Mouse (Mus musculus): ENCODE measurements around the gene Treml1. TPM values are rescaled to one million over a fixed set of nuclear protein-coding genes. Genes with fewer than 3 reads are reported as not detected.

The Treml1 gene
- polyA plus RNA-seq, 1 experiment from 2014 or later = not detected

- no peaks in the 10 kb centered on the region for H3K4me1 ChIP-seq (replicated peaks; ENCODE audit: control insufficient read depth, insufficient read depth)
- no peaks in the 10 kb centered on the region for H3K36me3 ChIP-seq (ENCODE audit: control insufficient read depth, insufficient read depth, low read length)
- no peaks in the 10 kb centered on the region for H3K27me3 ChIP-seq (ENCODE audit: control insufficient read depth, insufficient read depth, low read length)
- ATAC-seq (ENCODE audit: low FRiP score, low TSS enrichment) (no peak), DNase-seq (ENCODE audit: low spot score) (no peak)
- H3K9ac ChIP-seq (ENCODE audit: low read length) = no peak overlapping the region
- no peak overlapping the region for H3K4me2 ChIP-seq (replicated peaks; ENCODE audit: low read depth)
- TF ChIP-seq CTCF (IDR thresholded peaks at IDR 0.05; ENCODE audit: low read depth) = no peak
- TF ChIP-seq EP300 (optimal IDR thresholded peaks at IDR 0.05) = no peak
- H3K4me3 ChIP-seq (ENCODE audit: low read depth, low read length) = no peak overlapping the region
- H3K27ac ChIP-seq (replicated peaks) = no peak overlapping the region
- H3K9me3 ChIP-seq (ENCODE audit: control insufficient read depth, low read length) = no peaks in the 10 kb centered on the region
Observed at GRCm38 (mm10) chr17:48371621-48372020, 11.9 kb downstream of the Treml1 start.

- no peak overlapping the region for H3K27ac ChIP-seq (replicated peaks)
- no peak overlapping the region for H3K4me3 ChIP-seq (ENCODE audit: low read depth, low read length)
- 79% methylated on average over 8 of the region's 8 CpGs for WGBS
- no peaks in the 10 kb centered on the region for H3K9me3 ChIP-seq (ENCODE audit: control insufficient read depth, low read length)
- H3K27me3 ChIP-seq (ENCODE audit: control insufficient read depth, insufficient read depth, low read length) = no peaks in the 10 kb centered on the region
- H3K9ac ChIP-seq (ENCODE audit: low read length) = no peak overlapping the region
- TF ChIP-seq EP300 (optimal IDR thresholded peaks at IDR 0.05) (no peak), CTCF (IDR thresholded peaks at IDR 0.05; ENCODE audit: low read depth) (no peak)
- no peak overlapping the region for H3K4me2 ChIP-seq (replicated peaks; ENCODE audit: low read depth)
- DNase-seq (ENCODE audit: low spot score) (no peak), ATAC-seq (ENCODE audit: low FRiP score, low TSS enrichment) (no peak)
- H3K36me3 ChIP-seq (ENCODE audit: control insufficient read depth, insufficient read depth, low read length) = no peaks in the 10 kb centered on the region
- H3K4me1 ChIP-seq (replicated peaks; ENCODE audit: control insufficient read depth, insufficient read depth) = no peaks in the 10 kb centered on the region
Observed at GRCm38 (mm10) chr17:48372987-48373386, 13.3 kb downstream of the Treml1 start.

- Histone ChIP-seq H3K4me1 (replicated peaks; ENCODE audit: control insufficient read depth, insufficient read depth) (no peaks in the 10 kb centered on the region), H3K4me3 (ENCODE audit: low read depth, low read length) (no peak overlapping the region), H3K9me3 (ENCODE audit: control insufficient read depth, low read length) (no peaks in the 10 kb centered on the region), H3K4me2 (replicated peaks; ENCODE audit: low read depth) (no peak overlapping the region), H3K36me3 (ENCODE audit: control insufficient read depth, insufficient read depth, low read length) (no peaks in the 10 kb centered on the region), H3K27me3 (ENCODE audit: control insufficient read depth, insufficient read depth, low read length) (no peaks in the 10 kb centered on the region), H3K9ac (ENCODE audit: low read length) (no peak overlapping the region), H3K27ac (replicated peaks) (no peak overlapping the region)
- TF ChIP-seq CTCF (IDR thresholded peaks at IDR 0.05; ENCODE audit: low read depth) (no peak), EP300 (optimal IDR thresholded peaks at IDR 0.05) (no peak)
- ATAC-seq (ENCODE audit: low FRiP score, low TSS enrichment) (no peak), DNase-seq (ENCODE audit: low spot score) (no peak)
- 85% methylated on average over 1 of the region's 1 CpGs for WGBS
Observed at GRCm38 (mm10) chr17:48376102-48376501, 16.4 kb downstream of the Treml1 start.

GRCm38 (mm10) chr17:48379050-48379449 is 19.3 kb downstream of the Treml1 start:
- Histone ChIP-seq H3K27ac (replicated peaks) (no peak overlapping the region), H3K9me3 (ENCODE audit: control insufficient read depth, low read length) (no peaks in the 10 kb centered on the region), H3K4me1 (replicated peaks; ENCODE audit: control insufficient read depth, insufficient read depth) (no peaks in the 10 kb centered on the region), H3K9ac (ENCODE audit: low read length) (no peak overlapping the region), H3K36me3 (ENCODE audit: control insufficient read depth, insufficient read depth, low read length) (no peaks in the 10 kb centered on the region), H3K4me3 (ENCODE audit: low read depth, low read length) (no peak overlapping the region), H3K27me3 (ENCODE audit: control insufficient read depth, insufficient read depth, low read length) (no peaks in the 10 kb centered on the region), H3K4me2 (replicated peaks; ENCODE audit: low read depth) (no peak overlapping the region)
- TF ChIP-seq EP300 (optimal IDR thresholded peaks at IDR 0.05) = no peak
- no peak for TF ChIP-seq CTCF (IDR thresholded peaks at IDR 0.05; ENCODE audit: low read depth)
- DNase-seq (ENCODE audit: low spot score) = no peak
- ATAC-seq (ENCODE audit: low FRiP score, low TSS enrichment) = no peak

- TF ChIP-seq EP300 (optimal IDR thresholded peaks at IDR 0.05) (no peak), CTCF (IDR thresholded peaks at IDR 0.05; ENCODE audit: low read depth) (no peak)
- Histone ChIP-seq H3K9ac (ENCODE audit: low read length) (no peak overlapping the region), H3K4me3 (ENCODE audit: low read depth, low read length) (no peak overlapping the region), H3K4me1 (replicated peaks; ENCODE audit: control insufficient read depth, insufficient read depth) (no peaks in the 10 kb centered on the region), H3K9me3 (ENCODE audit: control insufficient read depth, low read length) (no peaks in the 10 kb centered on the region), H3K27me3 (ENCODE audit: control insufficient read depth, insufficient read depth, low read length) (no peaks in the 10 kb centered on the region), H3K36me3 (ENCODE audit: control insufficient read depth, insufficient read depth, low read length) (peaks cover 22% of the 10 kb centered on the region; the same call in 1 of the 2 replicates), H3K27ac (replicated peaks) (no peak overlapping the region), H3K4me2 (replicated peaks; ENCODE audit: low read depth) (no peak overlapping the region)
- whole genome bisulfite sequencing = 52% methylated on average over 2 of the region's 2 CpGs
- no peak for DNase-seq (ENCODE audit: low spot score)
- ATAC-seq (ENCODE audit: low FRiP score, low TSS enrichment) = no peak
Observed at GRCm38 (mm10) chr17:48385786-48386461, 26.2 kb downstream of the Treml1 start.

- H3K36me3 ChIP-seq (ENCODE audit: control insufficient read depth, insufficient read depth, low read length) = peaks cover 38% of the 10 kb centered on the region; the same call in 1 of the 2 replicates
- H3K4me3 ChIP-seq (ENCODE audit: low read depth, low read length) = no peak overlapping the region
- H3K9me3 ChIP-seq (ENCODE audit: control insufficient read depth, low read length) = no peaks in the 10 kb centered on the region
- no peak overlapping the region for H3K27ac ChIP-seq (replicated peaks)
- no peak overlapping the region for H3K4me2 ChIP-seq (replicated peaks; ENCODE audit: low read depth)
- H3K9ac ChIP-seq (ENCODE audit: low read length) = no peak overlapping the region
- WGBS = 82% methylated on average over 2 of the region's 2 CpGs
- H3K27me3 ChIP-seq (ENCODE audit: control insufficient read depth, insufficient read depth, low read length) = no peaks in the 10 kb centered on the region
- no peak for ATAC-seq (ENCODE audit: low FRiP score, low TSS enrichment)
- no peaks in the 10 kb centered on the region for H3K4me1 ChIP-seq (replicated peaks; ENCODE audit: control insufficient read depth, insufficient read depth)
- no peak for DNase-seq (ENCODE audit: low spot score)
- no peak for TF ChIP-seq CTCF (IDR thresholded peaks at IDR 0.05; ENCODE audit: low read depth)
- no peak for TF ChIP-seq EP300 (optimal IDR thresholded peaks at IDR 0.05)
Observed at GRCm38 (mm10) chr17:48388666-48389065, 28.9 kb downstream of the Treml1 start.

Measured in stomach, postnatal 0 days (tissue).